Mouse (Mus musculus): ENCODE data around the gene BC035947. TPM values are rescaled to one million over a fixed set of nuclear protein-coding genes. Genes with fewer than 3 reads are reported as not detected.
"Not testable (repeated sequence)": the region's sequence is repeated elsewhere in the genome, so short reads cannot be mapped to it uniquely, and the experiment has no call there.

BC035947 gene
- total RNA-seq (2014; rRNA removed) (1.3 and 3.0 TPM in 2 replicates), polyA plus RNA-seq (2015; fragmentation: Nextera tagmentation; extraction: Ambion mirVana) (1.2 and 1.4 TPM in 2 replicates)

GRCm38 (mm10) chr1:78511621-78512160 is at the start of gene BC035947:
Gene BC035947, minus strand, starts transcription at chr1:78512158.
- Histone ChIP-seq H3K27me3 (ENCODE audit: insufficient read depth, low read length) (no peaks in the 10 kb centered on the region), H3K36me3 (ENCODE audit: insufficient read depth, low read length) (no peaks in the 10 kb centered on the region), H3K9ac (replicated peaks; ENCODE audit: low read length, poor library complexity, severe bottlenecking) (peak within 1 kb of the TSS; percentile 57), H3K4me1 (ENCODE audit: insufficient read depth, low read length) (no peaks in the 10 kb centered on the region; the same call in 1 of the 2 replicates), H3K4me3 (ENCODE audit: low read depth, low read length) (peak within 1 kb of the TSS; percentile 32), H3K9me3 (ENCODE audit: low read length) (no peaks in the 10 kb centered on the region), H3K27ac (ENCODE audit: low read depth, low read length) (no peak within 1 kb of the TSS), H3K4me2 (ENCODE audit: low read depth, low read length, poor library complexity, severe bottlenecking) (peak within 1 kb of the TSS; percentile 54)
- ATAC-seq (ENCODE audit: low FRiP score): peak; percentile 68; the same call in 1 of the 2 replicates
- 7% methylated on average over 25 of the region's 25 CpGs for WGBS
- no peak for TF ChIP-seq CTCF (IDR thresholded peaks at IDR 0.05)
- peak; percentile 29 for DNase-seq (ENCODE audit: low spot score)

GRCm38 (mm10) chr1:78554012-78554666 is 42.2 kb upstream of the BC035947 start:
- Histone ChIP-seq H3K4me3 (ENCODE audit: low read depth, low read length) (no peak overlapping the region), H3K4me1 (ENCODE audit: insufficient read depth, low read length) (no peaks in the 10 kb centered on the region), H3K27me3 (ENCODE audit: insufficient read depth, low read length) (no peaks in the 10 kb centered on the region), H3K36me3 (ENCODE audit: insufficient read depth, low read length) (no peaks in the 10 kb centered on the region), H3K9ac (replicated peaks; ENCODE audit: low read length, poor library complexity, severe bottlenecking) (no peak overlapping the region), H3K4me2 (ENCODE audit: low read depth, low read length, poor library complexity, severe bottlenecking) (no peak overlapping the region), H3K27ac (ENCODE audit: low read depth, low read length) (no peak overlapping the region), H3K9me3 (ENCODE audit: low read length) (no peaks in the 10 kb centered on the region)
- no peak for ATAC-seq (ENCODE audit: low FRiP score)
- WGBS: 84% methylated on average over 8 of the region's 8 CpGs
- TF ChIP-seq CTCF (IDR thresholded peaks at IDR 0.05): no peak
- DNase-seq (ENCODE audit: low spot score): no peak

GRCm38 (mm10) chr1:78548961-78549360 is 37.0 kb upstream of the BC035947 start:
- Histone ChIP-seq H3K4me1 (ENCODE audit: insufficient read depth, low read length) (no peaks in the 10 kb centered on the region), H3K27me3 (ENCODE audit: insufficient read depth, low read length) (no peaks in the 10 kb centered on the region), H3K9me3 (ENCODE audit: low read length) (no peaks in the 10 kb centered on the region), H3K9ac (replicated peaks; ENCODE audit: low read length, poor library complexity, severe bottlenecking) (no peak overlapping the region), H3K4me3 (ENCODE audit: low read depth, low read length) (no peak overlapping the region), H3K27ac (ENCODE audit: low read depth, low read length) (no peak overlapping the region), H3K4me2 (ENCODE audit: low read depth, low read length, poor library complexity, severe bottlenecking) (no peak overlapping the region), H3K36me3 (ENCODE audit: insufficient read depth, low read length) (no peaks in the 10 kb centered on the region)
- ATAC-seq (ENCODE audit: low FRiP score) (no peak), DNase-seq (ENCODE audit: low spot score) (no peak)
- TF ChIP-seq CTCF (IDR thresholded peaks at IDR 0.05): no peak
- 53% methylated on average over 6 of the region's 6 CpGs for WGBS

- DNase-seq (ENCODE audit: low spot score) (no peak), ATAC-seq (ENCODE audit: low FRiP score) (no peak)
- Histone ChIP-seq H3K27ac (ENCODE audit: low read depth, low read length) (no peak overlapping the region), H3K27me3 (ENCODE audit: insufficient read depth, low read length) (no peaks in the 10 kb centered on the region), H3K4me2 (ENCODE audit: low read depth, low read length, poor library complexity, severe bottlenecking) (no peak overlapping the region), H3K4me3 (ENCODE audit: low read depth, low read length) (no peak overlapping the region), H3K9ac (replicated peaks; ENCODE audit: low read length, poor library complexity, severe bottlenecking) (no peak overlapping the region), H3K4me1 (ENCODE audit: insufficient read depth, low read length) (no peaks in the 10 kb centered on the region), H3K36me3 (ENCODE audit: insufficient read depth, low read length) (no peaks in the 10 kb centered on the region), H3K9me3 (ENCODE audit: low read length) (no peaks in the 10 kb centered on the region)
- TF ChIP-seq CTCF (IDR thresholded peaks at IDR 0.05): no peak
- WGBS: 81% methylated on average over 9 of the region's 9 CpGs
These were observed 34.3 kb upstream of the BC035947 start for GRCm38 (mm10) chr1:78546258-78546657.

- not testable (repeated sequence) for DNase-seq (ENCODE audit: low spot score)
These were observed 31.7 kb upstream of the BC035947 start for GRCm38 (mm10) chr1:78543631-78544030.

GRCm38 (mm10) chr1:78539166-78539565 is 27.2 kb upstream of the BC035947 start:
- Histone ChIP-seq H3K27me3 (ENCODE audit: insufficient read depth, low read length) (no peaks in the 10 kb centered on the region), H3K4me2 (ENCODE audit: low read depth, low read length, poor library complexity, severe bottlenecking) (no peak overlapping the region), H3K9ac (replicated peaks; ENCODE audit: low read length, poor library complexity, severe bottlenecking) (no peak overlapping the region), H3K4me3 (ENCODE audit: low read depth, low read length) (no peak overlapping the region), H3K27ac (ENCODE audit: low read depth, low read length) (no peak overlapping the region), H3K4me1 (ENCODE audit: insufficient read depth, low read length) (no peaks in the 10 kb centered on the region), H3K36me3 (ENCODE audit: insufficient read depth, low read length) (no peaks in the 10 kb centered on the region), H3K9me3 (ENCODE audit: low read length) (no peaks in the 10 kb centered on the region)
- DNase-seq (ENCODE audit: low spot score) (no peak), ATAC-seq (ENCODE audit: low FRiP score) (no peak)
- TF ChIP-seq CTCF (IDR thresholded peaks at IDR 0.05): no peak
- WGBS: 79% methylated on average over 6 of the region's 6 CpGs

More at GRCm38 (mm10) chr1:78543631-78544030, 31.7 kb upstream of the BC035947 start:
- not testable (repeated sequence) for H3K4me3 ChIP-seq (ENCODE audit: low read depth, low read length); ATAC-seq (ENCODE audit: low FRiP score); H3K9me3 ChIP-seq (ENCODE audit: low read length); H3K4me1 ChIP-seq (ENCODE audit: insufficient read depth, low read length); H3K4me2 ChIP-seq (ENCODE audit: low read depth, low read length, poor library complexity, severe bottlenecking); H3K27me3 ChIP-seq (ENCODE audit: insufficient read depth, low read length); H3K9ac ChIP-seq (replicated peaks; ENCODE audit: low read length, poor library complexity, severe bottlenecking); H3K27ac ChIP-seq (ENCODE audit: low read depth, low read length); H3K36me3 ChIP-seq (ENCODE audit: insufficient read depth, low read length)
- 63% methylated on average over 1 of the region's 1 CpGs for WGBS
